ENCODE assay signal across 24 mouse cellular contexts in the genomic region with DNA sequence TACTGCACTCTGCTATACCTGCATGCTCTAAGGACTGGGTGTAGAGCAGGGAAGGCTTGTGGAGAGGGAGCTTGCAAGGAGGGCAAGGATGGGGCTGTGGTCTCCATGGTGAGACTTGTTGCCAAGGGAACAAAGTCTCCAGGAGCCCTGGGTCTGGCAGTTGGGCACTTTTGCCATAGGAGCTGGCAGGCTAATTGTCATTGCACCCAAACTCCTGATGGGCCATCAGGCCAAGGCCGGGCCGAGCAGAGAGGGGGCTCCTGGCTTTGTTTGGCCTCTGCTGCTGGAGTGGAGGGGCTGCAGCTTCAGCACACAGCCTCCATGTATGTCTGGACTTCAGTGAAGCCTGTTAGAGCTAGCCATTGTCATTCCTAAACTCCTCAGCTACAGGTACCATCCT. TPM values are rescaled to one million over a fixed set of nuclear protein-coding genes. Genes with fewer than 3 reads are reported as not detected.
DNase-seq lines count a peak whose midpoint lies in the region; ATAC-seq and TF ChIP-seq lines count a peak whose summit lies in the region.
"Had no signal": no experiment of that assay in that cellular context is flagged by ENCODE, and none has a peak within 500 bp of the region (broad histone marks: within the 10 kb centered on the region; RNA-seq: fewer than 3 reads in every experiment).

No protein-coding gene starts in this region.

- no peak overlapping the region for H3K9ac ChIP-seq in forebrain, embryonic 15.5 days (replicated peaks)
- no peak overlapping the region for H3K9ac ChIP-seq in hindbrain, embryonic 15.5 days
- H3K9ac ChIP-seq in hindbrain, embryonic 12.5 days, result no peak overlapping the region
- no peak overlapping the region for H3K9ac ChIP-seq in midbrain, embryonic 13.5 days (replicated peaks)
- no peak overlapping the region for H3K9ac ChIP-seq in midbrain, embryonic 11.5 days (ENCODE audit: low read length)
- H3K9ac ChIP-seq: embryonic facial prominence, embryonic 13.5 days; heart, embryonic 15.5 days; intestine, embryonic 15.5 days had no signal

- DNase-seq in forebrain, embryonic 10.5 days (ENCODE audit: extremely low spot score, low spot score), result no peak
- no peak for DNase-seq in midbrain, embryonic 11.5 days (ENCODE audit: low spot score, missing footprints)
- DNase-seq in Patski (ENCODE audit: low read depth, low spot score), result no peak
- no peak for DNase-seq in left cerebral cortex, adult 8-10 months (ENCODE audit: low spot score in 2 of 2)
- DNase-seq: adrenal gland, postnatal 10 days; B cell, adult 2 months; cerebellum, adult 11 months; cerebellum, adult 8-10 months; cerebellum, postnatal 14 days; gastrocnemius, postnatal 10 days; heart, adult 18-20 months; heart, postnatal 14 days had no signal

- peaks cover 62% of the 10 kb centered on the region for H3K4me1 ChIP-seq in forebrain, embryonic 10.5 days
- no peaks in the 10 kb centered on the region for H3K4me1 ChIP-seq in forebrain, embryonic 15.5 days
- no peaks in the 10 kb centered on the region; the same call in 1 of the 2 replicates for H3K4me1 ChIP-seq in hindbrain, embryonic 15.5 days (replicated peaks)
- peaks cover 12% of the 10 kb centered on the region for H3K4me1 ChIP-seq in hindbrain, embryonic 12.5 days
- peaks cover 7% of the 10 kb centered on the region for H3K4me1 ChIP-seq in midbrain, embryonic 13.5 days (replicated peaks)
- H3K4me1 ChIP-seq in midbrain, embryonic 11.5 days (ENCODE audit: control insufficient read depth, insufficient read depth, low read length), result 0 out of 2 replicates have a peak, but pooled peaks cover 2% of the 10 kb centered on the region
- H3K4me1 ChIP-seq: intestine, embryonic 15.5 days had no signal

- no peak for ATAC-seq in forebrain, embryonic 15.5 days (replicated peaks)
- peak; percentile 41; the same call in 1 of the 2 replicates for ATAC-seq in hindbrain, embryonic 15.5 days (ENCODE audit: low FRiP score, low read depth)
- no peak for ATAC-seq in hindbrain, embryonic 12.5 days (ENCODE audit: low FRiP score)
- ATAC-seq in midbrain, embryonic 13.5 days, result 0 out of 2 replicates have a peak, but pooled peaks have one; percentile 35
- no peak for ATAC-seq in midbrain, embryonic 11.5 days (ENCODE audit: low FRiP score)
- ATAC-seq in Patski, result peak; percentile 4
- ATAC-seq: CD4-positive, CD25-positive, alpha-beta regulatory T cell, adult 4 months; forebrain, embryonic 14.5 days; intestine, embryonic 15.5 days had no signal

- H3K36me3 ChIP-seq in forebrain, embryonic 10.5 days (replicated peaks), result no peaks in the 10 kb centered on the region
- H3K36me3 ChIP-seq in forebrain, embryonic 15.5 days, result no peaks in the 10 kb centered on the region
- H3K36me3 ChIP-seq in hindbrain, embryonic 15.5 days, result no peaks in the 10 kb centered on the region
- H3K36me3 ChIP-seq in hindbrain, embryonic 12.5 days, result no peaks in the 10 kb centered on the region
- H3K36me3 ChIP-seq in midbrain, embryonic 13.5 days, result no peaks in the 10 kb centered on the region
- no peaks in the 10 kb centered on the region for H3K36me3 ChIP-seq in midbrain, embryonic 11.5 days (ENCODE audit: control insufficient read depth, insufficient read depth, low read length)
- H3K36me3 ChIP-seq: embryonic facial prominence, embryonic 13.5 days; G1E; heart, embryonic 15.5 days; intestine, embryonic 15.5 days had no signal

- no peak overlapping the region for H3K4me3 ChIP-seq in forebrain, embryonic 10.5 days
- H3K4me3 ChIP-seq in forebrain, embryonic 15.5 days, result no peak overlapping the region
- no peak overlapping the region for H3K4me3 ChIP-seq in hindbrain, embryonic 15.5 days
- H3K4me3 ChIP-seq in hindbrain, embryonic 12.5 days, result no peak overlapping the region
- H3K4me3 ChIP-seq in midbrain, embryonic 13.5 days (replicated peaks), result no peak overlapping the region
- no peak overlapping the region for H3K4me3 ChIP-seq in midbrain, embryonic 11.5 days (ENCODE audit: low read depth, low read length)
- H3K4me3 ChIP-seq: embryonic facial prominence, embryonic 13.5 days; heart, embryonic 15.5 days; intestine, embryonic 15.5 days had no signal

- no peak overlapping the region for H3K4me2 ChIP-seq in forebrain, embryonic 15.5 days (replicated peaks)
- H3K4me2 ChIP-seq in hindbrain, embryonic 15.5 days, result no peak overlapping the region
- no peak overlapping the region for H3K4me2 ChIP-seq in hindbrain, embryonic 12.5 days (replicated peaks)
- no peak overlapping the region for H3K4me2 ChIP-seq in midbrain, embryonic 13.5 days (replicated peaks)
- H3K4me2 ChIP-seq in midbrain, embryonic 11.5 days, result no peak overlapping the region
- H3K4me2 ChIP-seq: embryonic facial prominence, embryonic 13.5 days; heart, embryonic 11.5 days; heart, embryonic 15.5 days; intestine, embryonic 15.5 days had no signal

- 86% methylated on average over 2 of the region's 2 CpGs for WGBS in forebrain, embryonic 10.5 days
- 40% methylated on average over 2 of the region's 2 CpGs for WGBS in forebrain, embryonic 15.5 days
- 35% methylated on average over 2 of the region's 2 CpGs for WGBS in hindbrain, embryonic 15.5 days
- 54% methylated on average over 2 of the region's 2 CpGs for WGBS in hindbrain, embryonic 12.5 days
- WGBS in midbrain, embryonic 13.5 days, result 53% methylated on average over 2 of the region's 2 CpGs
- 48% methylated on average over 2 of the region's 2 CpGs for WGBS in midbrain, embryonic 11.5 days

- no peak for TF ChIP-seq CTCF in Patski (IDR thresholded peaks at IDR 0.05)

- in situ Hi-C loops in Patski (cut with MboI; ENCODE audit: low pct_unique_long_range_greater_than_20kb), result no loop called here

- no peaks in the 10 kb centered on the region for H3K9me3 ChIP-seq in forebrain, embryonic 10.5 days
- no peaks in the 10 kb centered on the region for H3K9me3 ChIP-seq in forebrain, embryonic 15.5 days
- no peaks in the 10 kb centered on the region for H3K9me3 ChIP-seq in hindbrain, embryonic 15.5 days
- H3K9me3 ChIP-seq in hindbrain, embryonic 12.5 days (replicated peaks), result no peaks in the 10 kb centered on the region
- H3K9me3 ChIP-seq in midbrain, embryonic 13.5 days, result no peaks in the 10 kb centered on the region
- no peaks in the 10 kb centered on the region for H3K9me3 ChIP-seq in midbrain, embryonic 11.5 days (ENCODE audit: control insufficient read depth, low read length)
- H3K9me3 ChIP-seq: embryonic facial prominence, embryonic 13.5 days; G1E; heart, embryonic 15.5 days; intestine, embryonic 15.5 days had no signal

- CTCF ChIA-PET in Patski (lab: Charles Lee), result interaction anchor here (1.4 kb wide), 1 partner anchor 24 kb away, joined by 4 read pairs; no protein-coding TSS in a partner anchor

- peaks cover 28% of the 10 kb centered on the region for H3K27me3 ChIP-seq in forebrain, embryonic 10.5 days (ENCODE audit: poor library complexity, severe bottlenecking)
- H3K27me3 ChIP-seq in forebrain, embryonic 15.5 days, result no peaks in the 10 kb centered on the region
- H3K27me3 ChIP-seq in hindbrain, embryonic 15.5 days, result no peaks in the 10 kb centered on the region
- H3K27me3 ChIP-seq in hindbrain, embryonic 12.5 days, result peaks cover 4% of the 10 kb centered on the region; the same call in 1 of the 2 replicates
- peaks cover 13% of the 10 kb centered on the region; the same call in 1 of the 2 replicates for H3K27me3 ChIP-seq in midbrain, embryonic 13.5 days
- no peaks in the 10 kb centered on the region for H3K27me3 ChIP-seq in midbrain, embryonic 11.5 days (ENCODE audit: control insufficient read depth, insufficient read depth, low read length)
- H3K27me3 ChIP-seq in Patski, result no peaks in the 10 kb centered on the region
- H3K27me3 ChIP-seq: embryonic facial prominence, embryonic 13.5 days; intestine, embryonic 15.5 days had no signal

- 0 out of 2 replicates have a peak overlapping the region, but pooled peaks have one; percentile 15 for H3K27ac ChIP-seq in forebrain, embryonic 10.5 days
- H3K27ac ChIP-seq in forebrain, embryonic 15.5 days (replicated peaks), result no peak overlapping the region
- no peak overlapping the region for H3K27ac ChIP-seq in hindbrain, embryonic 15.5 days (replicated peaks)
- no peak overlapping the region for H3K27ac ChIP-seq in hindbrain, embryonic 12.5 days
- no peak overlapping the region for H3K27ac ChIP-seq in midbrain, embryonic 13.5 days
- H3K27ac ChIP-seq in midbrain, embryonic 11.5 days (ENCODE audit: low read depth, low read length), result no peak overlapping the region
- H3K27ac ChIP-seq: embryonic facial prominence, embryonic 13.5 days; heart, embryonic 15.5 days; intestine, embryonic 15.5 days had no signal

- POLR2A ChIA-PET in Patski (lab: Charles Lee), result no interaction called here

RNA-seq across cellular contexts. Expression of gene Nr5a1, which starts 6.3 kb away (rescaled TPM):
- polyA plus RNA-seq in forebrain, embryonic 10.5 days (2016; fragmentation: Nextera tagmentation; extraction: Ambion mirVana), result 0.33 and 0.69 TPM in 2 replicates
- 0.32 and 2.3 TPM in 2 replicates for polyA plus RNA-seq in forebrain, embryonic 15.5 days (2015; fragmentation: Nextera tagmentation; extraction: Ambion mirVana)
- 0.05 TPM in 1 of 2 replicates, not detected in the other for polyA plus RNA-seq in hindbrain, embryonic 15.5 days (2015; fragmentation: Nextera tagmentation; extraction: Ambion mirVana)
- polyA plus RNA-seq in hindbrain, embryonic 12.5 days (2016; fragmentation: Nextera tagmentation; extraction: Ambion mirVana), result 0.08 and 0.12 TPM in 2 replicates
- polyA plus RNA-seq in midbrain, embryonic 13.5 days (2015; fragmentation: Nextera tagmentation; extraction: Ambion mirVana), result 0.77 and 1.3 TPM in 2 replicates
- 0.04 TPM in 1 of 2 replicates, not detected in the other for polyA plus RNA-seq in midbrain, embryonic 11.5 days (2014; fragmentation: Nextera tagmentation; extraction: Ambion mirVana)
- polyA plus RNA-seq in Patski (2021), result not detected
- under 1 TPM in 3 of 4 experiments, not detected in 1; 0.14 to 0.33 (median 0.27) TPM for total RNA-seq in left cerebral cortex, adult 8-10 months (2022)
- total RNA-seq: common myeloid progenitor, adult 5-6 weeks; gastrocnemius, postnatal 10 days; heart, adult 18-20 months had no signal
- polyA plus RNA-seq: CD4-positive, CD25-positive, alpha-beta regulatory T cell, adult 4 months; heart, embryonic 11.5 days; heart, embryonic 15.5 days had no signal

Comparison
In these comparisons a context has a peak if more than half of its experiments do, and no peak if none do; other contexts are left out.
1. ATAC-seq: peak in hindbrain, embryonic 15.5 days (single experiment), midbrain, embryonic 13.5 days (single experiment) and Patski (single experiment); none in forebrain, embryonic 15.5 days (single experiment), hindbrain, embryonic 12.5 days (single experiment) and midbrain, embryonic 11.5 days (single experiment).